Mouse (Mus musculus): ENCODE data around the gene Bfsp2.

DNA sequence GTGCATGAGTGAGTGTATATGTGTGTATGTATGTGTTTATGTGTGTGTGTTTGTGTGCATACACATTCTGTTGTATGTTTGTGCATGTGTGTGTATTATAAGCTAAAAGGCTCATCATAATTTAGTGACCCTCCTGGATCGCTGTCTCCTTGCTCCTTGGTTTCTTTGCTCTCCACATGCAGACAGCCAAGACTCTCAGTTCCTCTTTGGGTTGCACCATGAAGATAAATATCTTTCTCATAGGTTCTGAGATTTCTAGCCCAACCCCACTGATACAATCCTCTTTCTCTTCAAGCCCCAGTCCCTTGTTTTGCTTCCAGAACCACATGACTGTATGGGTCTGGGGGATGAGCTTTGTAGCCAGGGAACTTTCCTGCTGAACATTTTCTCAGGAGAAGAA lies 20.9 kb downstream of the Bfsp2 start:
- no peak for TF ChIP-seq POLR2A (IDR thresholded peaks at IDR 0.05; ENCODE audit: borderline replicate concordance, extremely low read depth, insufficient read depth, insufficient read length, poor library complexity, severe bottlenecking)
- TF ChIP-seq CTCF (IDR thresholded peaks at IDR 0.05; ENCODE audit: borderline replicate concordance, extremely low read depth, insufficient read depth, insufficient read length): no peak
